Mouse (Mus musculus): Measurements from ENCODE around the gene Hecw2.

DNA sequence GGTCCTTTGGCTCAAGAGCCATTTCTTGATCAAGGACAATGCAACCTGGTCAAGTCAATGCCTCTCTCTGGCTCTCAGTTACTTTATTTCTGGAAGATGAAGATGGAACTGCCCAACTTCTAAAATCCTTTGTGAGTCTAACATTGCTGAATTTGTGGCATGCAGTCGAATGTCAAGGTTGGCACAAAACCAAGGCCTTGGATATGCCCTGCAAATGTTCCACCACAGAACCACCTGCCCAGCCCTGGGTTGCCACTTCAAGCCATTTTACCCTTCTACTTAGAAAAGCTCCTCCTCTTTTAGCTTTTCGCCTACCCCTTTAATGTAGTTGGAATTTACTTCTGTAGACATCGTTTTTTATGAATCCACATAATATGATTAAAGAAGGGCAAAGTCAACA is 115.3 kb downstream of the Hecw2 start:
- TF ChIP-seq POLR2A (IDR thresholded peaks at IDR 0.05; ENCODE audit: insufficient read depth, low read depth, low read length) (no peak), EP300 (IDR thresholded peaks at IDR 0.05; ENCODE audit: insufficient read depth, low read depth, low read length) (no peak)
